Mouse (Mus musculus) embryonic fibroblast, embryonic 13.5 days (primary cell): ENCODE data around the gene Syce3.

ENCODE experiments used
- CTCF ChIP-seq: IDR thresholded peaks from 2 replicates; pipeline ENCODE4 v1.5.1; 2011; ENCODE audit warnings: mild to moderate bottlenecking, control low read depth, low read length, moderate library complexity, borderline replicate concordance; ENCODE audit not compliant: insufficient read depth
- POLR2A ChIP-seq: IDR thresholded peaks from 2 replicates; pipeline ENCODE4 v1.6.1; 2011; ENCODE audit warnings: low read depth, mild to moderate bottlenecking, control low read depth, low read length, moderate library complexity

DNA sequence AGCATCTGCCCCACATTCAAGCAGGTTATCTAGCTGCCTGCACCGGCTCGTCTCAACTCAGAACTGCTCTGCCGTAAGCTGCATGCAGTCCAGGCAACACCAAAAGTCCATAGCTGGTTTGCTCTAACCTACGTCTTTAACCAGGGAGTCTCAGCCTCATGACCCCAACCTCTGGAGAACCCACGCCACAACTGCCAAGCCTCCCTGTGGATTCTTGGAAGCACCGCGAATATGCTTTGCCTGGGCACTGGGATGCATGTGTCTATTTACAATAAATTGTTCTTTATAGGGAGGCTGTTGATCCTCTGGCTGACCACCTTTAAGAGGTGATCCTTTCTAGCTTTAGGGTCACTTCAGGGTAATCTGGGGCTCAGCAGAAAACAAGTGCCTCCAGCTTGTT is 37.8 kb downstream of the Syce3 start:
- TF ChIP-seq CTCF (no peak), POLR2A (no peak)
